Mouse (Mus musculus) limb, embryonic 10.5 days (tissue): ENCODE measurements at regions not wholly inside any gene's neighbourhood (a gene's known extent, or its start where the extent isn't known, plus 50 kb on each side); places are given as distances from the start of the nearest gene placed in this dataset.

Experiments used
- DNase-seq: peaks from one replicate; pipeline ENCODE4 v3.0.0-alpha.2; 2017; ENCODE audit warnings: low spot score
- H3K27ac ChIP-seq: fragments of 300-500 bp; sonication (generic); 2 replicates; pipeline ENCODE4 v1.5.1; 2016; ENCODE audit warnings: mild to moderate bottlenecking
- H3K27me3 ChIP-seq: fragments of 300-500 bp; sonication (generic); 2 replicates; pipeline ENCODE4 v1.6.1; 2016; ENCODE audit warnings: low read depth, mild to moderate bottlenecking; ENCODE audit not compliant: poor library complexity, severe bottlenecking
- H3K36me3 ChIP-seq: fragments of 300-500 bp; sonication (generic); 2 replicates; pipeline ENCODE4 v1.6.1; 2016; ENCODE audit warnings: mild to moderate bottlenecking, moderate library complexity
- H3K4me1 ChIP-seq: fragments of 300-500 bp; sonication (generic); 2 replicates; pipeline ENCODE4 v1.6.1; 2016
- H3K4me3 ChIP-seq: fragments of 300-500 bp; sonication (generic); 2 replicates; pipeline ENCODE4 v1.5.1; 2016; ENCODE audit warnings: mild to moderate bottlenecking, moderate library complexity
- H3K9me3 ChIP-seq: fragments of 300-500 bp; sonication (generic); replicated peaks from 2 replicates; pipeline ENCODE4 v1.6.1; 2016; ENCODE audit warnings: mild to moderate bottlenecking
- WGBS: fragments of 180-500 bp; shearing (Covaris S2); methylation state at CpG from one replicate; pipeline ENCODE4 v1.1.7; 2016; 5-methylcytosine and 5-hydroxymethylcytosine counted together

GRCm38 (mm10) chr13:83952862-83953261 lies 269.2 kb upstream of the Tmem161b start:
- Histone ChIP-seq H3K27me3 (no peaks in the 10 kb centered on the region), H3K36me3 (no peaks in the 10 kb centered on the region), H3K27ac (no peak overlapping the region), H3K4me1 (no peaks in the 10 kb centered on the region), H3K9me3 (no peaks in the 10 kb centered on the region), H3K4me3 (no peak overlapping the region)
- WGBS: 44% methylated on average over 4 of the region's 4 CpGs
- DNase-seq: no peak

DNA sequence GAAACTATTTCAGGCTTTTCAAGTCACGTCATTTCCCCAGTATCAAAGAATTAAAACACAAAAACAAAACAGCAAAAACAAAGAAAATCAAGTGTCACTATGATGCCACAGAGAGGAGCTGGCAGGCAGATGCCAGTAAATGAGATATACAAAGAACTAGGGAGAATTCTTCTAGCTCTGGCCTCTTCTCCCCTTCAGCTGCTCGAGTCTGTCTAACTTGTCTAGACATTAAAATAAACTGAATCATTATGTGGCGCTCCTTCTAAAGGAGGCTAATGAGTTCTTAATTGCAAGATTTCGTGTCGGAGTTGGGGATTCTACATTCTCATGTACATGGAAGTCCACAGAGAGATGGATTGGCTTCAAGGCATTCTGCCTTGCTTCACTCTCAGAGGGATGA lies 266.4 kb upstream of the Tmem161b start:
- no peaks in the 10 kb centered on the region for H3K4me1 ChIP-seq
- no peaks in the 10 kb centered on the region for H3K27me3 ChIP-seq
- H3K36me3 ChIP-seq: no peaks in the 10 kb centered on the region
- no peak for DNase-seq
- 77% methylated on average over 5 of the region's 5 CpGs for WGBS
- H3K9me3 ChIP-seq: no peaks in the 10 kb centered on the region
- H3K27ac ChIP-seq: no peak overlapping the region
- no peak overlapping the region for H3K4me3 ChIP-seq

DNA sequence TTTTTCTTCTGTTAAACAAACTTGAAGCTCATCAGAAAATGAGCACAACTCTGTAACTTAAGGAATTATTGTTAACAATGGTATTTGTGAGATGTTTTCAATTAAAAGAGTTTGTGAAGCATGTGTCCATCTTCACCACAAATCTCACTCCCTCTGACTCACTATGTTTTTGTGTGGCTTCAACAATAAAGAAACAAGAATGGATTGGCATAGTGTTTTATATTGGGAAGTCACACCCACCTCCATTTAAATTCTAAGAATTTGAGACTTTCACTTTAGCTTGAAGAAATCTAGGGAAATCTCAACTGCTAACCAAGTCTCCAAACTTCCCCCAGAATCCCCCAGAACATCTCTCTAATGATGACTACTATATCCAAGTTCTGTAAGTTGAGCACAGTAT lies 243.6 kb upstream of the Tmem161b start:
- Histone ChIP-seq H3K27me3 (no peaks in the 10 kb centered on the region), H3K4me3 (no peak overlapping the region), H3K9me3 (no peaks in the 10 kb centered on the region), H3K27ac (no peak overlapping the region), H3K36me3 (no peaks in the 10 kb centered on the region), H3K4me1 (no peaks in the 10 kb centered on the region)
- DNase-seq: no peak

GRCm38 (mm10) chr13:83979535-83979934 lies 242.6 kb upstream of the Tmem161b start:
- no peak for DNase-seq

DNA sequence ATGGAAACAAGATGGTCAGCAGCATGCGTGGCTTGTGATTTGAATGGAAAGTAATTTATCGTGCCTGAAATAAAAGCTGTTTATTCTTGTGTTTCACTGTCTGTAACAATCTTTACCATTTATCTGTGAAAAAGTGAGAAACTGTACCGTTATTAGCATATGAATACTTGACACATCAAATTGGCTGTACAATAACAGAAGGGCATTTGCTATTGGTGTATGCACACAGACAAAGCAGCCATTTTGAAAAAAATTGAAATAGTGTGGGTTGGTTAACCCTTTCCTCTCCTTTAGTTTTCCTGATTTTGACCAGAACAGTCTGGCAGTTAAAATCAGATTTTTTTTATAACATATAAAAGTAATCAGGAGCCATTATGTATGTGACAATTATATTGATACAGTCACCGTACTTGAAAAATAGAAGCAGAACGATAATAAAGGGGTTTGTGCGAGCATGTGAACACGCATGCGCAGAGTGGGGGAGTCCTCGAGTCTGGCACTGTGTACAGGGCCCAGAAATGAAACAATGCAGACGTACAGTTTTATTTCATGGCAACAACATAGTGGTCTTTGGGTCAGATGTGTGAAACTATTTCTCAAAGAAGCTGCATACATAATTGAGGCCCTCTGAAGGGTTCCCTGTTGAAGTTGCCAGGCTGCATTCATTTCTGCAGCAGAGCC lies 237.3 kb upstream of the Tmem161b start:
- H3K4me1 ChIP-seq: no peaks in the 10 kb centered on the region
- no peak for DNase-seq
- H3K9me3 ChIP-seq: no peaks in the 10 kb centered on the region
- 92% methylated on average over 10 of the region's 10 CpGs for WGBS
- H3K27me3 ChIP-seq: no peaks in the 10 kb centered on the region
- H3K27ac ChIP-seq: no peak overlapping the region
- H3K4me3 ChIP-seq: no peak overlapping the region
- no peaks in the 10 kb centered on the region for H3K36me3 ChIP-seq

More at GRCm38 (mm10) chr13:83979535-83979934, 242.6 kb upstream of the Tmem161b start:
- no peaks in the 10 kb centered on the region for H3K4me1 ChIP-seq
- H3K27ac ChIP-seq: no peak overlapping the region
- no peaks in the 10 kb centered on the region for H3K36me3 ChIP-seq
- H3K4me3 ChIP-seq: no peak overlapping the region
- H3K27me3 ChIP-seq: no peaks in the 10 kb centered on the region
- H3K9me3 ChIP-seq: no peaks in the 10 kb centered on the region

- no peaks in the 10 kb centered on the region for H3K4me1 ChIP-seq
- H3K27ac ChIP-seq: no peak overlapping the region
- H3K9me3 ChIP-seq: no peaks in the 10 kb centered on the region
- H3K27me3 ChIP-seq: no peaks in the 10 kb centered on the region
- H3K36me3 ChIP-seq: no peaks in the 10 kb centered on the region
- WGBS: 77% methylated on average over 11 of the region's 11 CpGs
- H3K4me3 ChIP-seq: no peak overlapping the region
- no peak for DNase-seq
These were observed 234.2 kb upstream of the Tmem161b start for GRCm38 (mm10) chr13:83987746-83988423.

DNA sequence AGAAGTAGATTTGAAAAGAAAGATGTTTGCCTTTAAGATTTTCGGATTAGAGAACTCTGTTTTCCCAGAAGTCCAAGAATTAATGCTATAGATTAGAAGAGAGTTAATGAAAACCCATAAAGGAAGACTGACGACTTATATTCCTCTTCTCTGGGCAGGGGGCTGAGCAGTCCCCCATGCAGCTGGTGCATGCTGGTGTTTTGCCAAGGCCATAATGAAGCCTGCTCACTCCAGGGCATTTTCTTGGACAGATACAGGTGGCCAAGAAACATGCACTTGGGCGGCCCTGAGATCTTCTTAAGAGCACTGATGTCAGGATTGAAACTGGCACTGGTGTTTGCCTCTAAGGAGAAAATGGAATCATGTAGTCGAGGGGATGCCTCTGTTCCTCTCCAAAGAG lies 233.6 kb upstream of the Tmem161b start:
- no peaks in the 10 kb centered on the region for H3K9me3 ChIP-seq
- no peaks in the 10 kb centered on the region for H3K36me3 ChIP-seq
- no peak overlapping the region for H3K4me3 ChIP-seq
- no peaks in the 10 kb centered on the region for H3K27me3 ChIP-seq
- no peaks in the 10 kb centered on the region for H3K4me1 ChIP-seq
- H3K27ac ChIP-seq: no peak overlapping the region
- no peak for DNase-seq
- WGBS: 83% methylated on average over 4 of the region's 4 CpGs

DNA sequence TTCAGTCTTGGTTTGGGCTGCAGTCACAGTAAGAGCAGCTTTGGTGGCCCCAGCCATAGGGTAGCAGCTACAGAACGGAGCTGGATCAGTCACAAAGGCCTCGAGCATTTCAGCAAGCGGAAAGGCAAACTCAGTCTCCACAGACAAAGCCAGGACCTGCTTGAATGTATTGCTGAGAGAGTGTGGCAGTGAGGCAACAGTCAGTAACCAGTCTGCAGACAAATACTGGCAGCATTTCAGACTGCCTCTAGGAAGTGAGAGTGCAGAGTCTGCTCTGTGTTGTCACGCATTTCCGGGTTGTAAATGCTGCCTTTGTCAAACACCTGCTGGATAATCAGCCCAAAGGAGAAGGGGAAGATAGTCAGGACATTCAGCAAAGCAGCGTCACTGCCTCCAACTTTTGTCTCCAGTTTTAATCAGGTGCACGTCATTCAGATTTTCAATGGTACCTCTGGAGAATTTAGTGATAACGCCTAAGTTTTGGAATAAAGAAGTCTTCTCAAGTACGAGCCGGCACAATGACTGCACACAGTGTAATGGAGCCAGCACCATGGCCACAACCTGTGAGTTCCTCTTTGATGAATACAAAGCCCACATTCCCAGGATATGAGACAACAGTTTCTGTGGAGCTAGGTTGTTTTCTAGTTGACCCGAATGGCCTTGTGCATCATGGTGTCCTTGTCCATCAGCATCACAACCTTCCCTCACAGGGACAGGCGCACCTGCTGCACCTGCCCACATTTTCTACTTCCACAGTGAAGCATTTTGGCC lies 224.3 kb upstream of the Tmem161b start:
- no peak for DNase-seq
- no peak overlapping the region for H3K4me3 ChIP-seq
- no peaks in the 10 kb centered on the region for H3K9me3 ChIP-seq
- 68% methylated on average over 12 of the region's 12 CpGs for WGBS
- H3K36me3 ChIP-seq: no peaks in the 10 kb centered on the region
- no peaks in the 10 kb centered on the region for H3K27me3 ChIP-seq
- no peak overlapping the region for H3K27ac ChIP-seq
- H3K4me1 ChIP-seq: no peaks in the 10 kb centered on the region

GRCm38 (mm10) chr13:84021771-84022170 lies 200.3 kb upstream of the Tmem161b start:
- H3K36me3 ChIP-seq: no peaks in the 10 kb centered on the region
- no peaks in the 10 kb centered on the region for H3K9me3 ChIP-seq
- no peak overlapping the region for H3K27ac ChIP-seq
- no peak for DNase-seq
- no peaks in the 10 kb centered on the region for H3K27me3 ChIP-seq
- no peak overlapping the region for H3K4me3 ChIP-seq
- 85% methylated on average over 7 of the region's 7 CpGs for WGBS
- H3K4me1 ChIP-seq: no peaks in the 10 kb centered on the region

DNA sequence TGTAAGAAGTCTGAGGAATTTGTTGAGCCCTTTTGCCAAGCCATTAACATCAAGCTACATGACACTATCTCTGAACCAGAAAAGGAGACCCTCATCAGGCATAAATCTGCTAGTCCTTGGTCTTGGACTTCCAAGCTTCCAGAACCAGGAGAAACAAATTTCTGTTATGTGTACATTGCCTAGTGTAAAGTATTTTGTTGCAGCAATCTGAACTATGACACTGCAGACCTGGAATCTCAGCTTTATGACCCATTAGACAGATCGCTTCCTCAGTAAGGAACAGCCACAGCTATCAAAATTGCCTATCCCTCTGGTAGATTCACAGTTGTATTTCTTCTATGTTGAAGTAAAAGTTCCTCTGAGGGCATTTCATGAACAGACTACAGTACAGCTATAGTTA lies 199.1 kb upstream of the Tmem161b start:
- no peak overlapping the region for H3K4me3 ChIP-seq
- no peaks in the 10 kb centered on the region for H3K4me1 ChIP-seq
- no peaks in the 10 kb centered on the region for H3K27me3 ChIP-seq
- no peaks in the 10 kb centered on the region for H3K36me3 ChIP-seq
- H3K9me3 ChIP-seq: no peaks in the 10 kb centered on the region
- no peak overlapping the region for H3K27ac ChIP-seq
- 92% methylated on average over 1 of the region's 1 CpGs for WGBS
- no peak for DNase-seq

- H3K27me3 ChIP-seq: no peaks in the 10 kb centered on the region
- 80% methylated on average over 5 of the region's 5 CpGs for WGBS
- no peaks in the 10 kb centered on the region for H3K9me3 ChIP-seq
- H3K4me1 ChIP-seq: no peaks in the 10 kb centered on the region
- no peak overlapping the region for H3K4me3 ChIP-seq
- no peak for DNase-seq
- no peaks in the 10 kb centered on the region for H3K36me3 ChIP-seq
- H3K27ac ChIP-seq: no peak overlapping the region
These were observed 198.5 kb upstream of the Tmem161b start for GRCm38 (mm10) chr13:84023637-84024036.

DNA sequence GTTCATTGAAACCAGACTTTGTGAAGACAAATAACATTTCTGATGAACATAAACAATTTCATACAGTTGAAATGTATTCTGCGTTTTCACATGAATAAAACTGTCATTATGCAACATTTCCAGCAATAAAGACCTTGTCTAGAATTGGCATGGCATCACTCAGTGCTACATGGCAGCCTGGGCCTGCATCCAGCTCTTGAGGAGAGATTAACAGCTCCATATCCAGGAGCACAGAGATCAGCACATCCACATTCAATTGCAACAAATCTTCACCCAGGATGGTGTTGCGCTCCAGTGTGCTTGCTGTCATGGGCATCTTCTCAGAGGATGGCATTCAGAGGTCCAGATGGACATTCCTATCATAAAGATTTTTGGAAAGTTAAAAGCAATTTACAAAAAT lies 196.7 kb upstream of the Tmem161b start:
- Histone ChIP-seq H3K36me3 (no peaks in the 10 kb centered on the region), H3K9me3 (no peaks in the 10 kb centered on the region), H3K27me3 (no peaks in the 10 kb centered on the region), H3K4me3 (no peak overlapping the region), H3K27ac (no peak overlapping the region), H3K4me1 (no peaks in the 10 kb centered on the region)
- 97% methylated on average over 2 of the region's 2 CpGs for WGBS
- no peak for DNase-seq

DNA sequence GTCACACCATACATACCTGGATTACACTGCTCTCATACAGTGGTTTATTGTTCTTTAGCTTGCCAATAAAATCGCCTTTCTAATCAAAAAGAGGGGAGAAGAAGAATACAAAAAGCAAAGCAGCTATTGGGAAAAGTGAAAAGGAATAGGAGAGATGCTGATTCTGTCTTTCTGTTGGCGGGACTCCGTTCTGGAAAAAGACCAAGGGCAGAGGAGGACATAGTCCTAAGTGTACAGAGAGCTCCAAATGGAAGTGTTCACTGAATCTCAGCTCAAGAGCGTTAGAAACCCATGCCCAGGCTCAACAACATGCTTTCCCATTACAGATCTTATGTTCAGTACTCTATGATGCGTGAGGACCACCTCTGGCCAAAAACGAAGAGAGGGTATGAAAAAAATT lies 174.4 kb upstream of the Tmem161b start:
- Histone ChIP-seq H3K27me3 (no peaks in the 10 kb centered on the region), H3K9me3 (no peaks in the 10 kb centered on the region), H3K36me3 (no peaks in the 10 kb centered on the region), H3K4me1 (no peaks in the 10 kb centered on the region), H3K27ac (no peak overlapping the region), H3K4me3 (no peak overlapping the region)
- WGBS: 90% methylated on average over 6 of the region's 6 CpGs
- DNase-seq: no peak
